Mouse (Mus musculus) midbrain, embryonic 15.5 days (tissue): ENCODE measurements around the gene Relt. TPM values are rescaled to one million over a fixed set of nuclear protein-coding genes. Genes with fewer than 3 reads are reported as not detected.
A peak's percentile ranks its signal among the peaks of the same experiment; 100 is the strongest.

Experiments used
- ATAC-seq: fragments of 200-750 bp; cut with Nextera tagmentation; replicated peaks from 2 replicates; pipeline ENCODE4 v1.8.0; 2017; ENCODE audit warnings: moderate TSS enrichment
- H3K27ac ChIP-seq: fragments of 300-500 bp; sonication (generic); 2 replicates; pipeline ENCODE4 v1.5.1; 2015; ENCODE audit warnings: mild to moderate bottlenecking, inconsistent platforms
- H3K27me3 ChIP-seq: fragments of 300-500 bp; sonication (generic); replicated peaks from 2 replicates; pipeline ENCODE4 v1.6.1; 2015; ENCODE audit warnings: inconsistent platforms
- H3K36me3 ChIP-seq: fragments of 300-500 bp; sonication (generic); replicated peaks from 2 replicates; pipeline ENCODE4 v1.6.1; 2015; ENCODE audit warnings: inconsistent platforms
- H3K4me1 ChIP-seq: fragments of 300-500 bp; sonication (generic); 2 replicates; pipeline ENCODE4 v1.6.1; 2015; ENCODE audit warnings: inconsistent platforms
- H3K4me2 ChIP-seq: fragments of 300-500 bp; sonication (generic); 2 replicates; pipeline ENCODE4 v1.6.1; 2015; ENCODE audit warnings: inconsistent platforms, mild to moderate bottlenecking, moderate library complexity
- H3K4me3 ChIP-seq: fragments of 300-500 bp; sonication (generic); 2 replicates; pipeline ENCODE4 v1.5.1; 2015; ENCODE audit warnings: mild to moderate bottlenecking, inconsistent platforms
- H3K9ac ChIP-seq: fragments of 300-500 bp; sonication (generic); 2 replicates; pipeline ENCODE4 v1.6.1; 2015; ENCODE audit warnings: mild to moderate bottlenecking, inconsistent platforms
- H3K9me3 ChIP-seq: fragments of 300-500 bp; sonication (generic); 2 replicates; pipeline ENCODE4 v1.6.1; 2016; ENCODE audit warnings: inconsistent platforms
- WGBS: fragments of 180-500 bp; shearing (Covaris S2); methylation state at CpG from one replicate; pipeline ENCODE4 v1.1.7; 2015; ENCODE audit warnings: mixed read lengths; 5-methylcytosine and 5-hydroxymethylcytosine counted together
- polyA plus RNA-seq: library from polyadenylated mRNA; unstranded; fragments of >200 nt; fragmentation: Nextera tagmentation; extraction: Ambion mirVana; gene quantifications from 2 replicates; pipeline ENCODE4 v1.2.1, GENCODE M21; 2015

Gene Relt
- polyA plus RNA-seq, 1 experiment from 2014 or later: 5.9 TPM

DNA sequence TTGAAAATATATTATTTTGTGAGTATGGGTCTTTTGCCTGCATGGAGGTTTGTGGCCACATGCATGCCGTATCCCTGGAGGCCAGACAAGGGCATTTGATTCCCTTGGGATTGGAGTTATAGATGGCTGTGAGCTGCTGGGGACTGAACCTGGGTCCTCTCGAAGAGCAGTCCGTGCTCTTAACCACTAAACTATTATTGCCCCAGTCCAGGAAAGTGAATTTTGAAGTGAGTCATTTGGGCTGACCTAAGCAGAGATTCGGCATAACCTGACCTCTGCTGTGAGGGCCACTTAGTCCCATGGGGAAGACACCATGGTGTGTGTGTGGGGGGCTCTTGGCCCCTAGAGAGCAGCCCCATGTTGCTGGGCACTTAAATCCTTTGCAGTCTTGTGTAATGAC lies 8.1 kb upstream of the Relt start:
- H3K4me3 ChIP-seq: no peak overlapping the region
- H3K4me2 ChIP-seq: no peak overlapping the region
- no peak overlapping the region for H3K9ac ChIP-seq
- 0 out of 2 replicates have a peak, but pooled peaks cover 7% of the 10 kb centered on the region for H3K36me3 ChIP-seq
- no peaks in the 10 kb centered on the region for H3K27me3 ChIP-seq
- 88% methylated on average over 4 of the region's 4 CpGs for WGBS
- no peak overlapping the region for H3K27ac ChIP-seq
- no peaks in the 10 kb centered on the region for H3K4me1 ChIP-seq
- no peak for ATAC-seq
- H3K9me3 ChIP-seq: no peaks in the 10 kb centered on the region

DNA sequence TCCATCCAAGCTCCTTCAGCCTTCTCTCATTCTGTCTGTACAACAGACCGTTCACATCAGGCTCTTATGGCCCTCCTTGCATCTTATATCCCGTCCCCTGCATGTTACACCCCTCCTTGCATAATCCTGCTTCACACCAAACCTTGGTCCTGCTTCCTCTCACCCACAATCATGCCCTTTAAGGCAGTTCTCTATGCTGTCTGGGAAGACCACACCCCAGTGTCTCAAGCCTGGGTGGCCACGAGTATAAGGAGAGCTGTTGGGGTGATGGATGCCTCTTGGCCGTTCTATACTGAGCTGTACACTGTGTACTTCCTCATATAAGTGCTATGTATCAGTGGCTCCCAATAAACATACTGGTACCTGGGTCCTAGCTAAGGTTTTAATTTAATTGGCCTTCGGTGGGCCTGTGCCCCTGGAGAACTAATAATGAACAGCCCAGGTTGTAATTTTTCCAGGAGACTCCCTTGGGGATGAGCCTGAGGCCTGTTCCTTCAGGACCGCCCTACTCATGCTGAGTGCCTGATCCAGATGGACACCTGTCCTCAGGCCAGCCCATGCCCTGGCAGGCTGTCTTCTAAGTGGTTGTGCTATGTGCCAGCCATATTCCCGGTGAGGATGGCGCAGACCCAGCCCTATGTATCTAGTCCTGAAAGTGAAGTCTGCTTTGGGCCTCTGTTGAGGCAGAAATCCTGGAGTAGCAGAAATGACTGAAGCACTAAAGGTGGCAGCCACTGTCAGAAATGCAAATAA lies 6.8 kb upstream of the Relt start:
- 86% methylated on average over 8 of the region's 8 CpGs for WGBS
- H3K27me3 ChIP-seq: no peaks in the 10 kb centered on the region
- H3K9ac ChIP-seq: no peak overlapping the region
- no peak overlapping the region for H3K4me2 ChIP-seq
- no peak for ATAC-seq
- H3K4me1 ChIP-seq: no peaks in the 10 kb centered on the region
- H3K9me3 ChIP-seq: no peaks in the 10 kb centered on the region
- no peak overlapping the region for H3K27ac ChIP-seq
- no peak overlapping the region for H3K4me3 ChIP-seq
- H3K36me3 ChIP-seq: 0 out of 2 replicates have a peak, but pooled peaks cover 7% of the 10 kb centered on the region

DNA sequence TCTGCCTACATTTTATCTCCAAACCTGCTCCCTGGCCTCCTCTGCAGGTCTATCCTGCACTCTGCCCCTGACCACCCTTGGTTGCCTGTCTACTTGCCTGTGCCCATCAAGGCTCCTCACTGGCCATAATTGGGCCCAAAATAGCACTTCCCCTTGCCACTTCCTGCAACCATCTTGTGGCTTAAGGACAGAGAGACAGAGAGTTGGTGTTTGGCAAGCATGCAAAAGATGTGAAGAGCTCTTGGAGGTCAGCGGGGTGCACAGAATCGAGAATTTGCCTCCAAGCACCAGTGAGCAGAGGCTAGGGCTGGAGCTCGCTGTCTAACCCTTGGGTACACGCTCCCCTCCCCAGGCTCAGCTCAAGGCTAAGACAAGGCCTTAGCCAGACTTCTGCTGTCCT lies 5.3 kb upstream of the Relt start:
- H3K9ac ChIP-seq: no peak overlapping the region
- no peaks in the 10 kb centered on the region for H3K9me3 ChIP-seq
- no peak overlapping the region for H3K4me2 ChIP-seq
- no peaks in the 10 kb centered on the region for H3K27me3 ChIP-seq
- 0 out of 2 replicates have a peak, but pooled peaks cover 7% of the 10 kb centered on the region for H3K36me3 ChIP-seq
- H3K4me1 ChIP-seq: no peaks in the 10 kb centered on the region
- H3K4me3 ChIP-seq: no peak overlapping the region
- 72% methylated on average over 4 of the region's 4 CpGs for WGBS
- no peak overlapping the region for H3K27ac ChIP-seq
- no peak for ATAC-seq

DNA sequence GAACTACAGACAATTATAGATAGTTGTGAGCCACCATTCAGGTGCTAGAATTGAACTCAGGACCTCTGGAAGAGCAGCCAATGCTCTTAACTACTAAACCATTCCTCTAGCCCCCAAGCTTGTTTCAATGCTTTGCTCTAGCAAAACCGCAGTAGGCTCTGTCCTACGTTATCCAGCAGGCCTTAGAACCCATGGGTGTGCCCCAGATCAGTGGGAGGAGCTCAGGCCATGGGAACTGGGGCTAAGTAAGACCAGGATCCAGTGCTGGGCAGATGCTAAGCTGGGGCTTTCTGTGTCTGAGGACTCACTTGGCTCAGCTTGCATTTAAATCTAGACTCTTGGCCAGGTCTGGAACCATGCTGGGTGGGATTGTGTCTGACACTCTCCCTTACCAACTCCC lies 4.3 kb upstream of the Relt start:
- no peak overlapping the region for H3K9ac ChIP-seq
- ATAC-seq: no peak
- no peak overlapping the region for H3K4me3 ChIP-seq
- WGBS: 69% methylated on average over 2 of the region's 2 CpGs
- no peaks in the 10 kb centered on the region for H3K9me3 ChIP-seq
- H3K4me1 ChIP-seq: no peaks in the 10 kb centered on the region
- no peak overlapping the region for H3K4me2 ChIP-seq
- H3K27ac ChIP-seq: no peak overlapping the region
- no peaks in the 10 kb centered on the region for H3K27me3 ChIP-seq
- no peaks in the 10 kb centered on the region for H3K36me3 ChIP-seq

DNA sequence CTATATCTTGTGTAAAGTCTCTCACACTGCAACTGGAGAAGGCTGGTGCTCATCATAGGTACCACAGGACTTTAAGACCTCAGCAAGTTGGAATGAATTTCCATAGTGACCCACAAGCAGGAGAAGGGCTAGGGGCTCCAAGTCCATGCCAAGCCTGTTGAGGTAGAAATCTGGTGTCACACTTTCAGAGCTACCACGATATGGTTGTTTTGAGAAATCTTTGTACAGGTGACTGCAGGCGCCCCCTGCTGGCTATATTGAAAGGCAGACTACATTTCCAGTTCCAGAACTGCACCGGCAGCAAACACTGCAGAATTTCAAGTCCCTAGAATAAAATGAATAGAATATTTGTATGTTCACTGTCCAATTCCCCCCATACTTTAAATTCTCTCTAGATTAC lies 3.4 kb upstream of the Relt start:
- H3K4me2 ChIP-seq: no peak overlapping the region
- ATAC-seq: no peak
- H3K4me1 ChIP-seq: peaks cover 4% of the 10 kb centered on the region; the same call in 1 of the 2 replicates
- 6% methylated on average over 3 of the region's 3 CpGs for WGBS
- H3K27me3 ChIP-seq: no peaks in the 10 kb centered on the region
- H3K36me3 ChIP-seq: no peaks in the 10 kb centered on the region
- H3K4me3 ChIP-seq: no peak overlapping the region
- H3K9ac ChIP-seq: no peak overlapping the region
- H3K9me3 ChIP-seq: no peaks in the 10 kb centered on the region
- no peak overlapping the region for H3K27ac ChIP-seq

DNA sequence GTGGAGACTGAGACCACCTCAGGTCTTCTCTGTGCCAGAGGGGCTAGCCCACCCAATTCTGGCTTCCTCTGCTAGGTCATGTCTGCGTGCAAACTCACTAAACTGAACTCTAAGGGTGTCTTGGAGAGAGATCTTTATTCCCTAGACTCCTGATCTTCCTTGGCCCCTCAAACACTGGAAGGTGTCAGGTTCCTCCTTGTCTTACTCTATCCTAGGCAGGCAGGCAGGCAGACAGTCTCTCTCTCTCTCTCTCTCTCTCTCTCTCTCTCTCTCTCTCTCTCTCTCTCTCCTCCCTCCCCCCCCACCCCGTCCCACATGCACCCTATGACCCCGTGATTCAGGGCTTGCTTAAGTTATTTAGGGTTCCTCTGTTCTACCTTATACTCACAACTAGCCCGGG lies 893 bp downstream of the Relt start:
- Histone ChIP-seq H3K4me3 (peak overlapping the region; percentile 62), H3K4me2 (peak overlapping the region; percentile 97), H3K36me3 (no peaks in the 10 kb centered on the region), H3K4me1 (peaks cover 4% of the 10 kb centered on the region; the same call in 1 of the 2 replicates), H3K27ac (peak overlapping the region; percentile 70; the same call in 1 of the 2 replicates), H3K27me3 (no peaks in the 10 kb centered on the region), H3K9me3 (no peaks in the 10 kb centered on the region), H3K9ac (peak overlapping the region; percentile 70)
- WGBS: 12% methylated on average over 4 of the region's 4 CpGs
- peak; percentile 2; the same call in 1 of the 2 replicates for ATAC-seq

DNA sequence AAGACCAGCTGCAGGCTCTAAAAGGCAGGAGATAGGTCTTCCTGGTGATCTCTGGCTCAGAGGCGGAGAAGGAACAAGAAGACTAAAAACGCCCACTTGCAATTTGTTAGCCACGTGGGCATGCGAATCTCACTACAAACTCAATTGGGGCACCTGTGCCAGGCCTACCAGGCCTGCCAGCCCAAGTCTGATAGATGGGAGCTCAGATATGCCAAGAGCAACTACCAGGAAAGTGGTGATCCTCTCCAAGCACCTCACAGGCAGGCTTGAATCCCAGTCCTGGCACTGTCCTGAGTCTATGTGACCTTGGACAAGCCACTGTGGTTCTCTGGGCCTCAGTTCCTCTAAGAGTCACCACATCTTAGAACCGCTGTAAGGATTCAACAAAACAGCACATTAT lies 2.0 kb downstream of the Relt start:
- no peaks in the 10 kb centered on the region for H3K27me3 ChIP-seq
- no peak for ATAC-seq
- no peak overlapping the region for H3K4me2 ChIP-seq
- H3K27ac ChIP-seq: no peak overlapping the region
- no peaks in the 10 kb centered on the region for H3K9me3 ChIP-seq
- WGBS: 95% methylated on average over 5 of the region's 5 CpGs
- no peak overlapping the region for H3K4me3 ChIP-seq
- no peak overlapping the region for H3K9ac ChIP-seq
- H3K36me3 ChIP-seq: no peaks in the 10 kb centered on the region
- H3K4me1 ChIP-seq: peaks cover 4% of the 10 kb centered on the region; the same call in 1 of the 2 replicates

DNA sequence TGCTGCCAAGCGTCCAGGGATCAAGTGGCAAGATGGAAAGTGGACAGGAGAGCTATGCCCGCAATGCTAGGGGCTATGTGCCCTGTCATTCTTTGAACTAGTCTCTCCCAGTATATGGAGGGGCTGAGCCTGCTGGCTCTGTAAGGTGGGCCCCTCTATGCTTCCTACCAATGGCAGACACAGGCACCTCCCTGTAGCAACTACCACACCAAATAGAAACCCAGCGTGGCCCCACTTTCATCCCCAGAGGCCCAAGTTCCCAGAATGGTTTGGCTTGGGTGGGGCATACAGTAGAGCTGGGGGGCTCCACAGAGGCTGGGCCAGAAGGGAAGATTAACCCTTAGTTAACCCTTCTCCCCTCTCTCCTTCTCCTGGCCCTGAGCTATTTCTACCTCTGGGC lies 2.8 kb downstream of the Relt start:
- no peaks in the 10 kb centered on the region for H3K27me3 ChIP-seq
- H3K4me3 ChIP-seq: no peak overlapping the region
- H3K9ac ChIP-seq: no peak overlapping the region
- 83% methylated on average over 3 of the region's 3 CpGs for WGBS
- H3K27ac ChIP-seq: no peak overlapping the region
- H3K4me1 ChIP-seq: peaks cover 4% of the 10 kb centered on the region; the same call in 1 of the 2 replicates
- H3K9me3 ChIP-seq: no peaks in the 10 kb centered on the region
- no peak overlapping the region for H3K4me2 ChIP-seq
- H3K36me3 ChIP-seq: no peaks in the 10 kb centered on the region
- no peak for ATAC-seq

DNA sequence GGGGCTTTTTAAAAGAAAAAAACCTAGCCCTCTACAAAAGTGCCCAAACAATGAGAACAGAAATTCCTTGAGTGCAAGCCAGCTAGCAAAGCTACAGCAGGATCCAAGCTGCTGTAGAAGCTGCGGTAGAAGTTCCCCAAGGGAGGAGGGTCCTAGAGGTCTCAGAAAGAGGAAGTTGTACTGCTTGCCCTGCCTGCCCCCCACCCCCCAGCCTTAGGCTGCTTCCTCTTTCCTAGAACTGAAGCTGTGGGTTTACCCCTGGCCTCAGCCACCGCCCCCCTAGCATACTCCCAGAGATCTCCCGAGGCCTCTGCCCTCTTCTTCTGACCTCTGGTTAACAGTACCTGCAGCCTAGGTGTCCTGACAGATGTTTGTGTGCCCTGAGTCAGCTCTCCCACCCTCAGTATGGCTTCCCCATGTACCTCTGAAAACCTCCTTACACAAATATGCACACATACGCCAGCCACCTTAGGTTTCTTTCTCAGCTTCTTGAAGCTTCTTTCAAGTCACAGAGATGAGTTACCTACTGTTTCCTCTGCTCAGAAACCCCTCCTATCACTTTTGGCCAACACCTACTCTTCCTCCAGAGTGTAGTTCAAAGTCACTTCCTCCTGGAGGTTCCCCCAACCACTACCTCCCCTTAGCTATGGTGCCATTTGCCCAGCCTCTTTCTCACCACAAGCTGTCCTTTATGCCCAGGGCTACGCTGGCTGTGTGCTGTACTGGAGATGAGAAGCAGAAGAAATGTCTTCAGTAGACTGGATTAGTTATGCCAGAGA lies 7.3 kb downstream of the Relt start:
- Histone ChIP-seq H3K27ac (no peak overlapping the region), H3K27me3 (no peaks in the 10 kb centered on the region), H3K9ac (no peak overlapping the region), H3K4me2 (no peak overlapping the region), H3K9me3 (no peaks in the 10 kb centered on the region), H3K4me3 (no peak overlapping the region), H3K36me3 (no peaks in the 10 kb centered on the region), H3K4me1 (peaks cover 11% of the 10 kb centered on the region; the same call in 1 of the 2 replicates)
- WGBS: 69% methylated on average over 5 of the region's 5 CpGs
- ATAC-seq: no peak

DNA sequence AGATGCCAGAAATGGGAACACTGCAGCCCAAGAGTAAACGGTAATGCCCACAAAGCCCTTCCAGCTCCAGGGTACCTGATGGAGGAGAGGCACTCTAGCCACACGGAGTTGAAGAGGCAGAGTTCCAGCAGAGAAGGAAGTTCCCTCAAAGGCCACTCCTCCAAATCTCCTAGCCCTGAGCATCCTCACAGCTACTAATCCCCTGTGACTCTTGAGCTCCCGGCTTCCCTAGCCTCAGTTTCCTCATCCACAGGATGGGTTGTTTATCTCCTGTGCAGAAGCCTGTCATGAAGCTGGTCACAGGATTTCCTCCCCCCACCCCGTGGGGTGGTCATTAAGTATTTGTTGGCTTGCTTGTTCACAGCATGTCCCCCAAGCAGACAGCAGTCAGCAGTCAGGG lies 7.9 kb downstream of the Relt start:
- Histone ChIP-seq H3K4me3 (no peak overlapping the region), H3K4me2 (no peak overlapping the region), H3K9me3 (no peaks in the 10 kb centered on the region), H3K4me1 (peaks cover 11% of the 10 kb centered on the region; the same call in 1 of the 2 replicates), H3K27ac (no peak overlapping the region), H3K36me3 (no peaks in the 10 kb centered on the region), H3K9ac (no peak overlapping the region), H3K27me3 (no peaks in the 10 kb centered on the region)
- WGBS: 44% methylated on average over 4 of the region's 4 CpGs
- ATAC-seq: no peak

DNA sequence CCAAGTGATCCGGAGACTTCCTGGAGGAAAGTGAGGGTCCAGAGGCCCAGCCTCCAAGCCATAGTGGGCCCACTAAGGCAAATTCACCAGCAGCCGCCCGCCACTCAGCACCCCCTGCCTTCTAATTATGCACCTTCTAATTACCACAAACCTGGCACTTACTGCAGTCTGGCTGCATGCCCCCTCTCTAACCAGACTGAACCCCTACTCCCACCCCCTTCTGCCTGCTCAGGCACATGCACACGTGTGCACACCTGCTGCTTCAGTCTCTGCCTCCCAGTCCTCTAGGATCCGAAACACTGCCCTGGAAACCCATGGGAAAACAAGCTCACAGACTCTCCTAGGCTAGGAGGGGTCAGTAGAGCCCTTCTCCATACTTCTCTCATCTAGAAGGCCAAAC lies 8.4 kb downstream of the Relt start:
- no peaks in the 10 kb centered on the region for H3K36me3 ChIP-seq
- H3K27me3 ChIP-seq: no peaks in the 10 kb centered on the region
- no peaks in the 10 kb centered on the region for H3K9me3 ChIP-seq
- no peak overlapping the region for H3K9ac ChIP-seq
- 69% methylated on average over 5 of the region's 5 CpGs for WGBS
- no peak for ATAC-seq
- no peak overlapping the region for H3K4me2 ChIP-seq
- H3K4me3 ChIP-seq: no peak overlapping the region
- H3K27ac ChIP-seq: no peak overlapping the region
- H3K4me1 ChIP-seq: peaks cover 11% of the 10 kb centered on the region; the same call in 1 of the 2 replicates

DNA sequence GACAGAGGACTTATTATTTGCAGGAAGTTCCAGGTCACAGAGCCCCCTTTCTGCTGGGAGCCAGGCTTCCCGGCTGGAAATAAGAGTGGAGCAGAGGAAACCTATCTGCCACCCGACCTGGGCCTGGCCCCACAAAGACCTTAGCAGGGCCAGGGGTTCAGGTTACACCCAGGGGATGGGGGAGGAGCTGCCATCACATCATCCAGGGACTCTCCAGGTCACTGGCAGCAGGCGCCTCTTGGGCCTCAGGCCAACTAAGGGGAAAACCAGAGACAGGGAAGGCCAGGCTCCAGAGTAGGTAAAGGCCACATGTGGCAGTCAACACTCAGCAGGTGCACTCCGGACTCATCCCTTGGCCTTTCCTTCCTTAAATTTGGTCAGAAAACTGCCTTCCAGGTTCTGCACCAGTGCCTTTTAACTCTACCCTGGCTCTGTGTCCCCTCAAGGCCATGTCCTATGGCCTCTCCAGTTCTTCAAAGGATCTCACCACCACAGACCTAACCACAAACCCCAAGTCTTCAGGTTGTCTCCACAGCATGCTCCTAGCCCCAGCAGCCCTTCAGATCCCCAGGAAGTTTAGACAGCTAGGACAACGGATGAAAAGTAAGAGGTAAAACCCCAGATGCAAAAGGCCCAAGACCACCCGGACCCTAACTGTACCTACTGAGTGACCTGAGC lies 9.0 kb downstream of the Relt start:
- H3K9me3 ChIP-seq: no peaks in the 10 kb centered on the region
- ATAC-seq: no peak
- H3K27ac ChIP-seq: no peak overlapping the region
- H3K36me3 ChIP-seq: no peaks in the 10 kb centered on the region
- WGBS: 54% methylated on average over 6 of the region's 6 CpGs
- H3K4me3 ChIP-seq: no peak overlapping the region
- no peaks in the 10 kb centered on the region for H3K27me3 ChIP-seq
- no peak overlapping the region for H3K9ac ChIP-seq
- peaks cover 11% of the 10 kb centered on the region; the same call in 1 of the 2 replicates for H3K4me1 ChIP-seq
- no peak overlapping the region for H3K4me2 ChIP-seq
